Mouse (Mus musculus): ENCODE measurements around the gene Ptpdc1. TPM values are rescaled to one million over a fixed set of nuclear protein-coding genes. Genes with fewer than 3 reads are reported as not detected.

Ptpdc1 gene
- polyA plus RNA-seq, 1 experiment from 2014 or later = 9.4 TPM

GRCm38 (mm10) chr13:48662431-48663143 lies 37.1 kb upstream of the Ptpdc1 start, which contains the start of gene Barx1:
Barx1 (plus strand) TSS chr13:48662998.
- H3K27ac ChIP-seq = no peak within 1 kb of the TSS
- H3K4me1 ChIP-seq = peaks cover 44% of the 10 kb centered on the region
- H3K9ac ChIP-seq = peak within 1 kb of the TSS; percentile 29; the same call in 1 of the 2 replicates
- under 1% methylated on average over 25 of the region's 73 CpGs for WGBS
- peak within 1 kb of the TSS; percentile 91 for H3K4me2 ChIP-seq
- no peaks in the 10 kb centered on the region for H3K36me3 ChIP-seq
- H3K4me3 ChIP-seq = peak within 1 kb of the TSS; percentile 47
- no peaks in the 10 kb centered on the region for H3K9me3 ChIP-seq
- H3K27me3 ChIP-seq = peaks cover 99% of the 10 kb centered on the region
- ATAC-seq (ENCODE audit: borderline replicate concordance, extremely low read depth, low FRiP score, low TSS enrichment) = peak; percentile 37; the same call in 1 of the 2 replicates

- H3K4me2 ChIP-seq = no peak overlapping the region
- 0% methylated on average over 1 of the region's 1 CpGs for WGBS
Measured at GRCm38 (mm10) chr13:48661561-48661960, 36.1 kb upstream of the Ptpdc1 start.

GRCm38 (mm10) chr13:48660741-48661140 lies 35.3 kb upstream of the Ptpdc1 start:
- Histone ChIP-seq H3K4me3 (no peak overlapping the region), H3K36me3 (no peaks in the 10 kb centered on the region), H3K27me3 (peaks cover 99% of the 10 kb centered on the region), H3K27ac (no peak overlapping the region), H3K4me1 (peaks cover 46% of the 10 kb centered on the region), H3K9ac (no peak overlapping the region), H3K9me3 (no peaks in the 10 kb centered on the region), H3K4me2 (no peak overlapping the region)
- ATAC-seq (ENCODE audit: borderline replicate concordance, extremely low read depth, low FRiP score, low TSS enrichment) = no peak
- 16% methylated on average over 6 of the region's 6 CpGs for WGBS

More at GRCm38 (mm10) chr13:48661561-48661960, 36.1 kb upstream of the Ptpdc1 start:
- ATAC-seq (ENCODE audit: borderline replicate concordance, extremely low read depth, low FRiP score, low TSS enrichment) = no peak
- H3K36me3 ChIP-seq = no peaks in the 10 kb centered on the region
- H3K27ac ChIP-seq = no peak overlapping the region
- H3K9me3 ChIP-seq = no peaks in the 10 kb centered on the region
- no peak overlapping the region for H3K9ac ChIP-seq
- H3K27me3 ChIP-seq = peaks cover 99% of the 10 kb centered on the region
- H3K4me1 ChIP-seq = peaks cover 44% of the 10 kb centered on the region
- no peak overlapping the region for H3K4me3 ChIP-seq

GRCm38 (mm10) chr13:48660221-48660734 lies 34.8 kb upstream of the Ptpdc1 start:
- WGBS = 6% methylated on average over 11 of the region's 11 CpGs
- peaks cover 97% of the 10 kb centered on the region for H3K27me3 ChIP-seq
- peak overlapping the region; percentile 49 for H3K4me2 ChIP-seq
- no peak for ATAC-seq (ENCODE audit: borderline replicate concordance, extremely low read depth, low FRiP score, low TSS enrichment)
- no peaks in the 10 kb centered on the region for H3K9me3 ChIP-seq
- H3K27ac ChIP-seq = no peak overlapping the region
- peaks cover 41% of the 10 kb centered on the region for H3K4me1 ChIP-seq
- H3K36me3 ChIP-seq = no peaks in the 10 kb centered on the region
- no peak overlapping the region for H3K9ac ChIP-seq
- H3K4me3 ChIP-seq = no peak overlapping the region; the same call in 1 of the 2 replicates

- Histone ChIP-seq H3K27me3 (peaks cover 97% of the 10 kb centered on the region), H3K4me3 (peak overlapping the region; percentile 16), H3K36me3 (no peaks in the 10 kb centered on the region), H3K27ac (no peak overlapping the region), H3K9me3 (no peaks in the 10 kb centered on the region), H3K4me2 (peak overlapping the region; percentile 49), H3K9ac (no peak overlapping the region), H3K4me1 (peaks cover 35% of the 10 kb centered on the region)
- no peak for ATAC-seq (ENCODE audit: borderline replicate concordance, extremely low read depth, low FRiP score, low TSS enrichment)
- 2% methylated on average over 38 of the region's 38 CpGs for WGBS
Measured at GRCm38 (mm10) chr13:48659254-48660220, 34.1 kb upstream of the Ptpdc1 start.

- no peak for ATAC-seq (ENCODE audit: borderline replicate concordance, extremely low read depth, low FRiP score, low TSS enrichment)
- H3K27me3 ChIP-seq = peaks cover 94% of the 10 kb centered on the region
- WGBS = 1% methylated on average over 33 of the region's 33 CpGs
- H3K4me2 ChIP-seq = peak overlapping the region; percentile 49
- H3K4me3 ChIP-seq = peak overlapping the region; percentile 16
- no peaks in the 10 kb centered on the region for H3K36me3 ChIP-seq
- peaks cover 34% of the 10 kb centered on the region for H3K4me1 ChIP-seq
- no peak overlapping the region for H3K9ac ChIP-seq
- H3K9me3 ChIP-seq = no peaks in the 10 kb centered on the region
- no peak overlapping the region for H3K27ac ChIP-seq
Measured at GRCm38 (mm10) chr13:48658588-48659253, 33.3 kb upstream of the Ptpdc1 start.

- Histone ChIP-seq H3K27me3 (peaks cover 94% of the 10 kb centered on the region), H3K9me3 (no peaks in the 10 kb centered on the region), H3K36me3 (no peaks in the 10 kb centered on the region), H3K4me3 (no peak overlapping the region), H3K27ac (no peak overlapping the region), H3K9ac (no peak overlapping the region), H3K4me1 (peaks cover 27% of the 10 kb centered on the region), H3K4me2 (no peak overlapping the region)
- ATAC-seq (ENCODE audit: borderline replicate concordance, extremely low read depth, low FRiP score, low TSS enrichment) = no peak
- WGBS = 1% methylated on average over 9 of the region's 9 CpGs
Measured at GRCm38 (mm10) chr13:48657791-48658190, 32.3 kb upstream of the Ptpdc1 start.

GRCm38 (mm10) chr13:48655637-48656036 lies 30.2 kb upstream of the Ptpdc1 start:
- no peak overlapping the region for H3K9ac ChIP-seq
- ATAC-seq (ENCODE audit: borderline replicate concordance, extremely low read depth, low FRiP score, low TSS enrichment) = peak; percentile 55; the same call in 1 of the 2 replicates
- no peak overlapping the region for H3K4me2 ChIP-seq
- H3K4me3 ChIP-seq = no peak overlapping the region
- peaks cover 27% of the 10 kb centered on the region for H3K4me1 ChIP-seq
- no peaks in the 10 kb centered on the region for H3K9me3 ChIP-seq
- 2% methylated on average over 8 of the region's 8 CpGs for WGBS
- H3K27ac ChIP-seq = no peak overlapping the region
- peaks cover 84% of the 10 kb centered on the region for H3K27me3 ChIP-seq
- H3K36me3 ChIP-seq = no peaks in the 10 kb centered on the region

- Histone ChIP-seq H3K27ac (no peak overlapping the region), H3K9me3 (no peaks in the 10 kb centered on the region), H3K36me3 (no peaks in the 10 kb centered on the region), H3K27me3 (peaks cover 68% of the 10 kb centered on the region), H3K4me2 (no peak overlapping the region), H3K4me3 (no peak overlapping the region), H3K9ac (no peak overlapping the region), H3K4me1 (peaks cover 11% of the 10 kb centered on the region)
- no peak; the same call in 1 of the 2 replicates for ATAC-seq (ENCODE audit: borderline replicate concordance, extremely low read depth, low FRiP score, low TSS enrichment)
- 7% methylated on average over 14 of the region's 14 CpGs for WGBS
Measured at GRCm38 (mm10) chr13:48653788-48654770, 28.6 kb upstream of the Ptpdc1 start.

GRCm38 (mm10) chr13:48651132-48652065 lies 25.9 kb upstream of the Ptpdc1 start:
- no peak for ATAC-seq (ENCODE audit: borderline replicate concordance, extremely low read depth, low FRiP score, low TSS enrichment)
- Histone ChIP-seq H3K27me3 (peaks cover 42% of the 10 kb centered on the region), H3K4me2 (no peak overlapping the region), H3K9me3 (no peaks in the 10 kb centered on the region), H3K4me1 (peaks cover 5% of the 10 kb centered on the region; the same call in 1 of the 2 replicates), H3K9ac (no peak overlapping the region), H3K27ac (no peak overlapping the region), H3K4me3 (no peak overlapping the region), H3K36me3 (no peaks in the 10 kb centered on the region)
- WGBS = 42% methylated on average over 6 of the region's 6 CpGs

Data from lung, embryonic 15.5 days (tissue).